Mouse (Mus musculus) ovary, adult 18-20 months (tissue): ENCODE data around the gene Fam83f.

Experiments used
- DNase-seq: peaks from one replicate; pipeline ENCODE4 v3.0.0; 2022; ENCODE audit warnings: low spot score, mixed read lengths

Gene Fam83f

DNA sequence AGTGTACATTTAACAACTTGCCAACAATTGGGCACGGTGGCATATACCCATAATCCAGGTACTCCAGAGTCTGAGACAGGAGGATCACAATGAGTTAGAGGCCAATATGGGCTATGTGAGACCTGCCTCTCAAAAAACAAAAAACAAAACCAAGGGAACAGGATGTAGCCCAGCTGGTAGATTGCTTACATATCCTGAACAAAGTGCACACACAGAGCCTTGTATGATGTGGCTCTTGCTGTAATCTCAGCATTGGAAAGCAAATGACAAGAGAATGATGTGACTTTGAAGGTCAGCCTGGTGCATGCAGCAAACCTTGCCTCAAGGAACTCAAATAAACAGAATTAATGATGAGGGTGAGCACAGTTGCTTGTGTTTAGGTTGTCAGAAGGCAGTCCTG is 70.2 kb downstream of the Fam83f start:
- no peak for DNase-seq

DNA sequence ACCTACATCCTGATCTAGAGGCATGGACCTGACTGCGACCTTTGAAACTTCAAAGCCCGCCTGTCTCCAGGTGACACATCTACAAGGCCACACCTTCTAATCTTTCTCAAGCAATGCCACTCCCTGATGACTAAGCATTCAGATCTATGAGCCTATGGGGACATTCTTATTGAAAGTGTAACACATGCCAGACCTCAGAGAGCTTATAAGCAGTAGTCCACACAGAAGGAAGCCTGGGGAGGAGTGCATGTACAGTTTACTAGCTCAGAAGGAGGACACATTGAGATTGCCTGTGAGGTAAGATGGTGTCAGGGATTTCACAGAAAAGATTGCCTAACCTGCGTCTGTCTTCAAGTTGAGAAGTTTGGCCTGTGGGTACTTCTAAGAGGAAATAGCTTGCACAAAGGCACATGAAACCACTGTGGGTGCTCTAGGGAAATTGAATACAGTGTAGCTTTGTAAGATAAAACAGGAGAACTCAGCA is 71.4 kb downstream of the Fam83f start:
- DNase-seq: no peak

DNA sequence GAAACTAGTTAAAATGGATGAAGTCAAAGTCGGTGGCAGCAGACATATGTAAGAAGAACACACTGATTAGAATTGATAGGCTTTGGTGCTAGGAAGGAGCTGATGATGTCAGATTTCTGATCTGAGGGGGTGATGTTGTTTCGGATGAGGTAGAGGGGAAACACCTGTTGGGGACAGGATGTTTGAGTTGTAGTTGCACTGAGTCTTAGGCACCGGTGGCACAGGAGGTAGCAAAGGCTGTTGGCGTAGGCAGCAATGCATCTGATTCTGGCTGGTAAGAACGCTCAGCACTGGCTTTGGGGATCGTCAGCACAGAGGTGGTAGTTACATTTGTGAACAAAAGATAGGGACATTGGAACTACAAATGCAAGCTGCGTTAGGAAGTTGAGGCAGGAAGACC is 72.0 kb downstream of the Fam83f start:
- no peak for DNase-seq

DNA sequence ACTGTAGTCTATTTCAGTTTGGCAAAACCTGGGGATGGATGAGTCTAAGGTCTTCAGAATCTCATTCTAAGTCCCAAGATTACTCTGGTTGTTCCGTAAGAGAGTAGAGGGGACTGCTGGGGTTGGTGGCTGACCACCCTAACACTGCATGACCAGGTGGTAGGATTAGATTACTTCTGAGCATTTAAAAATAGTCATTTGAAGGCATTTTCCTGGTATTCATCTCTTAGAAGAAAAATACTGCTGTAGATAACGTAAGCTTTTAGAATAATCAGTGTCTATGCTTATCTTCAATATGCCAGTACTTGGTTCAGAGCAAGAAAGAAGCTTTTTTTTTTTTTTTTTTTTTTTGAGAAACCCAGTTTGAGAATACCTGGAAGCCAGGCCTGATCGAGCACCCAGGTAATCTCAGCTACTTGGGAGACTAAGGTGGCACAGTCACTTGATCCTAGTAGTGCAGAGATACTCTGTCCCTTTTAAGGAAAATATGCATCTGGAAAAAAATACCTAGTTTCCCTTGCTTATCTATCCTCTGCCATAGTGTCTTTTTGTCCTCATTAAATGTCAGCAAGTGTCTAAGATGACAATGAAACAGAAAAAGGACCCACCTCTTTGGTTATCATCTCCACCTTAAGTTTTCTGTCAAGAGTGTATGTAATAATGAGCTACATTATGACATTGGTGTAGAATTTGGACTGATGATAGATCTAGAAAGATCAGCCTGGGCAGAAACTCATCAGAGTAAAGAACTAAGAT is 73.2 kb downstream of the Fam83f start:
- no peak for DNase-seq

DNA sequence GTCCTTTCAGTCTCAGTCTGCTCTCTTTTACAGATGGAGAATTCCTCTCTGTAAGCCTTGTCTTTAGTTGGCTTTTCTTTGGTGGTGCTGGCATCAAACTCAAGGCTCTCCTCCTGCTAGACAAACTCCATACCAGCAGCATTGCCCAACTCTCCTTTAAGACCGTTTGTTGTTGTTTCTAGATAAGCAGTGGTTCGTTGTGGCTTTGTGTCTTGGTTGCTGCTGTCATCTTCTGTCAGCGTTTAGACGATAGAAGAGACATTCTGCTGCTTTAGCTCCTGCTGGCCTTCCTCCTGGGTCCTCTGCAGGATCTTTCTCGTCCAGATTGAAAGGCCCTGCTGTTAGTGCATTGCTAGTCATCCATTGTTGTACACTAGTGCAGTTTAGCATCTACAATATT is 77.3 kb downstream of the Fam83f start:
- no peak for DNase-seq
